Mouse (Mus musculus): Measurements from ENCODE around the gene Eif4g1. TPM values are rescaled to one million over a fixed set of nuclear protein-coding genes. Genes with fewer than 3 reads are reported as not detected.

Gene Eif4g1
- polyA plus RNA-seq, 1 experiment from 2014 or later, result 127 TPM

DNA sequence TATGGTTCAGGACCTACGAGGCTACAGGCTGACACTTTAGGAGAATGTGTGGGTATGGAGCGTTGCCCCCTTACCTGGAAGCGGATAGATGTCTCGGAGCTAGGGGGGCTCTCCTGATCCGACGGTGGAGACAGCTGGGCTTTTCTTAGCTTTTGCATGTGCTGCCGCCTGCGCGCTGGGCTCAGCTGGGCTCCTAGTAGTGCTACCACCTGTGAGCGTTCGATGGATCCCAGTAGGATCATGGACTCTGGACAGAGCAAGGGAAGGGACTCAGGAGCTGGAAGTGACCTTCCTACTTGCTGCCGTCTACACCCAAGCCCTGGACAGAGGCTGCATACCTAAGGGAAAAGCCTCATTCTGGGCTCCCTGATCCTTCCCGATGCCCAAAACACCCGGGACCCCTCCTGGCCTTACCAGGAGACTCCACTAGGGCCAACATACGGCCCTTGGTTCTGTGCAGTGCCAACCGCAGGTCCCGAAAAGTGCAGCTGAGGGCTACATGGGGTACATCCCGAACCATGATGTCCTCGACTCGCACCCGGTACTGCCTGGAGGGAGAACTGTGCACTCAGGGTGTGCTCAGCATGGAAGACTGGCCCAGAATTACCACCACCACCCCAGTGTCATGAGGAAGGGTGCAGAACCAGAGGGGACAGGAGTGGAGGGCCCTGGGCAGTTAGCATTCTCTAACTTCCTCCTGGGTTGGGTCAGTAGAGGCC lies 40.3 kb downstream of the Eif4g1 start:
- Histone ChIP-seq H3K4me3 (ENCODE audit: low read depth, low read length) (no peak overlapping the region), H3K27me3 (ENCODE audit: control insufficient read depth, insufficient read depth, low read depth, low read length) (no peaks in the 10 kb centered on the region), H3K9ac (ENCODE audit: low read depth, low read length) (no peak overlapping the region), H3K9me3 (replicated peaks; ENCODE audit: control insufficient read depth, low read length, poor library complexity, severe bottlenecking) (no peaks in the 10 kb centered on the region), H3K27ac (ENCODE audit: low read length) (no peak overlapping the region), H3K4me2 (ENCODE audit: low read length) (no peak overlapping the region), H3K36me3 (ENCODE audit: control insufficient read depth, insufficient read depth, low read length) (peaks cover 17% of the 10 kb centered on the region), H3K4me1 (ENCODE audit: control insufficient read depth, insufficient read depth, low read length) (no peaks in the 10 kb centered on the region; the same call in 1 of the 2 replicates)
- no peak for ATAC-seq
- WGBS, result 92% methylated on average over 21 of the region's 21 CpGs

DNA sequence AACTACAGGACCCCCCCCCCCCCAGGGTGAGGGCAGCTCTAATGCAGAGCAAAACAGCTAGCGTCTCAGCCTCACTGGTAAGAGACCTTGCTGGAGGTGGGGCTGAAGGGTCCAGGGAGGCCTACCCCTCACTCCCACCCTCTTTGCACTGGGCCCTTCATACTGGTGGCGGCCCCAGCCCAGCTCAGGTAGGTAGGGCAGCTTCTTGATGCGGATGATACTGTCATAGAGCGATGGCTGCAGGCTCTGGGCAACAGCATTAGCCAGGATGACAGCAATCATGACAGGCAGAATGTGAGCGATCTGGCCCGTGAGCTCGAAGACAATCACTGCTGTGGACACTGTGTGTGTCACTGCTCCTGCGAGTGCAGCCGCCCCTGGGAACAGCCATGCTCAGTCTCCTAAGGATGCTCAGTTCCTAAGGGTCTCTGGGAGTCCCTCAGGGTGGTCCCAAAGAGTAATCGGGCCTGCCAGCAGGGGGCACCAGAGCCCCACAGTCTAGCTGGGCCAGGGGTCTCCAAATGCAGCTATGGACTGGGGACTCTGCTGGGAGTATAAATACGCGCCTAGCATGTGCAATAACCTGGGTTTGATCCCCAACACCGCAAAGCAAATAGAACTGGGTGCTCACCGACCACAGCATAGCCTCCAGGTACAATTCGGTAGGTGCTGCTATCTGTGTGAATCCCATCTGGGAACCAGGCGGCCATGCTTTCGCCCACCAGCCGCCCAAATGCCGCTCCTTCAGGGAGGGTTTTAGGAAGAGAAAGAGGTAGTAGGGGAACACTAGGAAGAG lies 41.0 kb downstream of the Eif4g1 start:
- Histone ChIP-seq H3K9me3 (replicated peaks; ENCODE audit: control insufficient read depth, low read length, poor library complexity, severe bottlenecking) (no peaks in the 10 kb centered on the region), H3K4me2 (ENCODE audit: low read length) (no peak overlapping the region), H3K4me1 (ENCODE audit: control insufficient read depth, insufficient read depth, low read length) (peaks cover 5% of the 10 kb centered on the region), H3K27me3 (ENCODE audit: control insufficient read depth, insufficient read depth, low read depth, low read length) (no peaks in the 10 kb centered on the region), H3K9ac (ENCODE audit: low read depth, low read length) (no peak overlapping the region; the same call in 1 of the 2 replicates), H3K4me3 (ENCODE audit: low read depth, low read length) (no peak overlapping the region), H3K36me3 (ENCODE audit: control insufficient read depth, insufficient read depth, low read length) (peaks cover 17% of the 10 kb centered on the region), H3K27ac (ENCODE audit: low read length) (no peak overlapping the region)
- ATAC-seq, result peak; percentile 54
- 79% methylated on average over 19 of the region's 19 CpGs for WGBS

DNA sequence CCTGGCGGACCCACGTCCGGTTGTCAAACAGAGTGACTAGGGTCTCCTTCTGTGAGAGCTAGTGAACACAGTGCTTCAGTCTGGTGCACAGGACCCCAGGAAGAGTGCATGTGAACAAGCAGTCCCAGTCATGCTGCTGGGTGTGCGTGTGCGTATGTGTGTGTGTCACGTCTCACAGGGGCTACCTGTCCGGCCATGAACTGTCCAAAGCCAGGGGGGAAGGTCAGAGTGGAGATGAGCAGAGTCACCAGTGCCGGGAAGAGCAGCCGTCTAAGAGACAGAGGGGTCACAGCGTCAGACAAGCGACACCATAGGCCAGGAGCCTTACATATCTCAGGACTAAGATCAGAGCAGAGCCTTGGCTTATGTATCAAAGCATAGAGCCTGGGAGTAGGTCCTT lies 42.3 kb downstream of the Eif4g1 start:
- Histone ChIP-seq H3K9me3 (replicated peaks; ENCODE audit: control insufficient read depth, low read length, poor library complexity, severe bottlenecking) (no peaks in the 10 kb centered on the region), H3K27ac (ENCODE audit: low read length) (no peak overlapping the region), H3K4me3 (ENCODE audit: low read depth, low read length) (no peak overlapping the region), H3K4me2 (ENCODE audit: low read length) (no peak overlapping the region), H3K27me3 (ENCODE audit: control insufficient read depth, insufficient read depth, low read depth, low read length) (no peaks in the 10 kb centered on the region), H3K4me1 (ENCODE audit: control insufficient read depth, insufficient read depth, low read length) (peaks cover 17% of the 10 kb centered on the region), H3K36me3 (ENCODE audit: control insufficient read depth, insufficient read depth, low read length) (peaks cover 17% of the 10 kb centered on the region), H3K9ac (ENCODE audit: low read depth, low read length) (no peak overlapping the region)
- WGBS, result 93% methylated on average over 11 of the region's 11 CpGs
- no peak for ATAC-seq

DNA sequence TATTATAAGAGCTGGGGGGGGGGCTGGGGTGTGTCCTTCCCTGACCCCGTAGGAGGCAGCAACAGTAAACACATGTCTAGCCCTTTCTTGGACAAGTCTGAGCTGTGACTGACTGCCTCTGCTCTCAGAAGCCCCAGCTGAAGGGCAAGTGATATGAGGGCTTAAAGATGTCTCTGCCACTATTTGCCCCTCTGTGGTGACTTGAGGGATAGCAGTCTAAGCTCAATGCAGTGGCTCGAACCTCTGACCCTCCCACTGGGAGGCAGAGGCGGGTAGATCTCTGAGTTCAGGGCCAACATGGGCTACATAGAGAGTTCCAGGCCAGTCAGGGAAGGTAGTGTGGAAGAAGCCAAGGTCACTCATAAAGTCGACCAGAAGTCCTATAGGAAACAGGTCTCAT lies 42.7 kb downstream of the Eif4g1 start:
- WGBS, result 79% methylated on average over 4 of the region's 4 CpGs
- H3K36me3 ChIP-seq (ENCODE audit: control insufficient read depth, insufficient read depth, low read length), result peaks cover 17% of the 10 kb centered on the region
- no peak overlapping the region for H3K9ac ChIP-seq (ENCODE audit: low read depth, low read length)
- H3K4me2 ChIP-seq (ENCODE audit: low read length), result no peak overlapping the region
- no peak overlapping the region for H3K4me3 ChIP-seq (ENCODE audit: low read depth, low read length)
- H3K4me1 ChIP-seq (ENCODE audit: control insufficient read depth, insufficient read depth, low read length), result peaks cover 18% of the 10 kb centered on the region
- H3K27ac ChIP-seq (ENCODE audit: low read length), result no peak overlapping the region
- H3K27me3 ChIP-seq (ENCODE audit: control insufficient read depth, insufficient read depth, low read depth, low read length), result no peaks in the 10 kb centered on the region
- H3K9me3 ChIP-seq (replicated peaks; ENCODE audit: control insufficient read depth, low read length, poor library complexity, severe bottlenecking), result no peaks in the 10 kb centered on the region
- ATAC-seq, result no peak

DNA sequence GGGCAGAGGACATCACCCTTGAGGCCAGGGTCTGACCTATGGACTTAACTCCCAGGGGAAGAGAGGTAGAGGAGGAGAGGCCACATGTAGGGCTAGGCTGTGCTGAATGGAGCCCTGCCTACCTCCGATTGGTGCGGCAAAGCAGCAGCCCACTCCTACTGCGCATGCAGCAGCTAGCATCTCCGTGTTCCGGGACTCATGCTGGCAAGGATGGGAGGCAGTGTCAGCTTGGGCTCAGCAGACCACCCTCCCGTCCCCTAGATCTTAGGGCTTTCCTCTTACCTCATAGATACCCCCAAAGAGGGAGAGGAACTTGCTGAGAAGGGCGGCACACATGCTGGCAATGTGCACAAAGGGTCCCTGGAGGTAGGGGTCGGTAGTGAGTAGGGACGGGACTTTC lies 44.1 kb downstream of the Eif4g1 start:
- Histone ChIP-seq H3K9me3 (replicated peaks; ENCODE audit: control insufficient read depth, low read length, poor library complexity, severe bottlenecking) (no peaks in the 10 kb centered on the region), H3K4me1 (ENCODE audit: control insufficient read depth, insufficient read depth, low read length) (peaks cover 21% of the 10 kb centered on the region), H3K36me3 (ENCODE audit: control insufficient read depth, insufficient read depth, low read length) (peaks cover 13% of the 10 kb centered on the region), H3K27me3 (ENCODE audit: control insufficient read depth, insufficient read depth, low read depth, low read length) (no peaks in the 10 kb centered on the region), H3K4me2 (ENCODE audit: low read length) (no peak overlapping the region), H3K9ac (ENCODE audit: low read depth, low read length) (no peak overlapping the region), H3K27ac (ENCODE audit: low read length) (no peak overlapping the region), H3K4me3 (ENCODE audit: low read depth, low read length) (no peak overlapping the region)
- WGBS, result 65% methylated on average over 9 of the region's 9 CpGs
- ATAC-seq, result no peak

DNA sequence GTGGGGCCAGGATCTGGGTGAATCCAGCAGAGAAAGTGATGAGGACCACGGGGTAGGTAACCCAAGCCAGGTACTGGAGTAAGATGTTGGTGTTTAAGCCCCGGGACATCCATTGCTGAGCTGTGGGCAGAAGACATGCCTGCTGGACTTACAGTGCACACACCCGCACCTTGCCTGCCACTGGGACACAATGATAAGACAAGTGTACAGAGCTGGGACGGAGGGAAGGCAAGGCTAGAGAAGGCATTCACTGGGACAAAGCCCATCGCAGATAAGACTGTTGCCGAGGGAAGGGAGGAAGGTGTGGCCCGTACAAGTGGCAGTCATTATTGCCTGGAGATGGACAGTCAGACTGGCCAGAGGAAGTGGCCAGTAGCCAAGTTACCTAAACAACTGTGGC lies 44.8 kb downstream of the Eif4g1 start:
- H3K9me3 ChIP-seq (replicated peaks; ENCODE audit: control insufficient read depth, low read length, poor library complexity, severe bottlenecking), result no peaks in the 10 kb centered on the region
- WGBS, result 96% methylated on average over 7 of the region's 7 CpGs

DNA sequence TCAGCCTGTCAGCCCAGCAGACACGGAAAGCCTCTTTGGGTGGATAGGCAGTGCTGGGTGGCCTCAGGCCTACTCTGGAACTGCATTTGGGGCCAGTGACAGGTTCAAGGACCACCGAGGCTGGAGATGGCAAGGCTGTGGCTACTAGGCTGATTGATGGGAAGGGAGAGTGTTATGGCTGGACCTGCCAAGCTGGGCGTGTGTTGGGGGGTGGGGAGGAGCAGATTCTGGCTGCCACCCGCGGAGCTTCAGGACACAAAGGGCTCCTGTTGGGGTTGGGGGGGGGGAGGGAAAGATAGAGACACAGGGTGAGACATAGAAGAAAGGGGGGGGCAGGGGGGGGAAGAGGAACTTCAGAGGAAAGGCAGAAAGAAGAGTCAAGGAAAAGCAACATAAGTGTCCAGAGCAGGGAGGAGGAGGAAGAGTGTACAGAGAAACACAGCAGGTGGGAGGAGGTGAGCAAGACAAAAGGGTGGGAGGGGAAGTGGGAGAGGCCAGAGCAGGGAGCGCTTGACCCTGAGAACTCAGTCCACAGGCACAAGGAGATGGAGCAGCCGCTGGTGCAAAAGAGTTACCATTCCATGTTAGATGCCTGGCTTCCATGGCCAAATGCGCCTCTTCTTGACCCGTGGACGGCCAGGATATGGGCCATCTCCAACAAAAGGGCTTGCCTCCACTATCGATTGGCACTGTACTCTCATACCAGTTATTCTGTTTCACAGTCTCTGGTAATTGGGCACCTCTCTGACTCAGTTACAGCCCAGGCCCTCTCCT lies 46.4 kb downstream of the Eif4g1 start:
- Histone ChIP-seq H3K9me3 (replicated peaks; ENCODE audit: control insufficient read depth, low read length, poor library complexity, severe bottlenecking) (no peaks in the 10 kb centered on the region), H3K4me2 (ENCODE audit: low read length) (peak overlapping the region; percentile 95), H3K4me3 (ENCODE audit: low read depth, low read length) (peak overlapping the region; percentile 69), H3K9ac (ENCODE audit: low read depth, low read length) (peak overlapping the region; percentile 85), H3K36me3 (ENCODE audit: control insufficient read depth, insufficient read depth, low read length) (peaks cover 9% of the 10 kb centered on the region), H3K4me1 (ENCODE audit: control insufficient read depth, insufficient read depth, low read length) (peaks cover 28% of the 10 kb centered on the region), H3K27ac (ENCODE audit: low read length) (no peak overlapping the region), H3K27me3 (ENCODE audit: control insufficient read depth, insufficient read depth, low read depth, low read length) (no peaks in the 10 kb centered on the region)
- 29% methylated on average over 11 of the region's 11 CpGs for WGBS
- ATAC-seq, result no peak

More for the DNA sequence above, 44.8 kb downstream of the Eif4g1 start:
- no peaks in the 10 kb centered on the region for H3K27me3 ChIP-seq (ENCODE audit: control insufficient read depth, insufficient read depth, low read depth, low read length)
- no peak overlapping the region for H3K4me2 ChIP-seq (ENCODE audit: low read length)
- no peak overlapping the region for H3K9ac ChIP-seq (ENCODE audit: low read depth, low read length)
- ATAC-seq, result no peak
- peaks cover 21% of the 10 kb centered on the region for H3K4me1 ChIP-seq (ENCODE audit: control insufficient read depth, insufficient read depth, low read length)
- H3K4me3 ChIP-seq (ENCODE audit: low read depth, low read length), result no peak overlapping the region
- no peak overlapping the region for H3K27ac ChIP-seq (ENCODE audit: low read length)
- H3K36me3 ChIP-seq (ENCODE audit: control insufficient read depth, insufficient read depth, low read length), result peaks cover 9% of the 10 kb centered on the region

DNA sequence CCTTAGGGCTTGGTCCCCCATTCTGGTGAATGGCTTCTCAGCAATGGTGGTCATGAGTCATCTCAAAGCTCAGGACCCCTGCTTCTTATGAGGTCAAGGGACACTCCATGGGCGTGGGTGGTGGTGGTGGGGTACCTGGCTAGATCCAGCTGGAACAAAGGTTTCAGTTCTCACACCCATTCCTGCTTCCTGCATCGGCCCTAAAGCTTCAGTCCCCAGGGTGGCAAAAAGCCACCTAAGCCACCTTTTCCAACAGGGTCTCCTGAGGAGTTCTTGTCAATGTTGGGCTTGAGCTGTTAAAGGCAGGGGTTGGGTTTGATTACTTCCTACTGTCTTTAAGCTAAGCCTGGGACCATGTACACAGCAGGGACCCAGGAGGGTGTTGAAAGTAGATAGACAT lies 47.0 kb downstream of the Eif4g1 start:
- peak overlapping the region; percentile 95; the same call in 1 of the 2 replicates for H3K27ac ChIP-seq (ENCODE audit: low read length)
- H3K36me3 ChIP-seq (ENCODE audit: control insufficient read depth, insufficient read depth, low read length), result peaks cover 9% of the 10 kb centered on the region
- peak overlapping the region; percentile 85 for H3K9ac ChIP-seq (ENCODE audit: low read depth, low read length)
- no peaks in the 10 kb centered on the region for H3K9me3 ChIP-seq (replicated peaks; ENCODE audit: control insufficient read depth, low read length, poor library complexity, severe bottlenecking)
- peaks cover 28% of the 10 kb centered on the region for H3K4me1 ChIP-seq (ENCODE audit: control insufficient read depth, insufficient read depth, low read length)
- peak overlapping the region; percentile 95 for H3K4me2 ChIP-seq (ENCODE audit: low read length)
- H3K27me3 ChIP-seq (ENCODE audit: control insufficient read depth, insufficient read depth, low read depth, low read length), result no peaks in the 10 kb centered on the region
- no peak for ATAC-seq
- peak overlapping the region; percentile 69 for H3K4me3 ChIP-seq (ENCODE audit: low read depth, low read length)
- 79% methylated on average over 2 of the region's 2 CpGs for WGBS
